ENCODE assay signal across 8 mouse cellular contexts in genomic region chr4:140647711-140648421, GRCm38 (mm10). TPM values are rescaled to one million over a fixed set of nuclear protein-coding genes. Genes with fewer than 3 reads are reported as not detected.
DNase-seq lines count a peak whose midpoint lies in the region; ATAC-seq and TF ChIP-seq lines count a peak whose summit lies in the region.

No protein-coding gene starts in this region.

- no peaks in the 10 kb centered on the region for H3K36me3 ChIP-seq in kidney, postnatal 0 days (ENCODE audit: insufficient read depth, low read length)
- H3K36me3 ChIP-seq in forebrain, embryonic 13.5 days (ENCODE audit: poor library complexity, severe bottlenecking), result peaks cover 12% of the 10 kb centered on the region
- H3K36me3 ChIP-seq in intestine, postnatal 0 days (ENCODE audit: control insufficient read depth, insufficient read depth), result no peaks in the 10 kb centered on the region
- no peaks in the 10 kb centered on the region for H3K36me3 ChIP-seq in midbrain, embryonic 16.5 days (ENCODE audit: control insufficient read depth, insufficient read depth, low read length)

- no peak for TF ChIP-seq CTCF in kidney, postnatal 0 days (IDR thresholded peaks at IDR 0.05; ENCODE audit: low read depth)
- TF ChIP-seq CTCF in intestine, postnatal 0 days (IDR thresholded peaks at IDR 0.05; ENCODE audit: low read depth), result no peak

- ATAC-seq in kidney, postnatal 0 days (replicated peaks; ENCODE audit: low FRiP score, low read depth), result no peak; the same call in 1 of the 2 replicates
- ATAC-seq in forebrain, embryonic 13.5 days, result peak; percentile 64
- peak; percentile 19; the same call in 1 of the 2 replicates for ATAC-seq in intestine, postnatal 0 days
- peak; percentile 68 for ATAC-seq in midbrain, embryonic 16.5 days
- ATAC-seq in activated CD4-positive, CD25-positive, alpha-beta regulatory T cell, adult 4 months, result no peak

- H3K27me3 ChIP-seq in kidney, postnatal 0 days (ENCODE audit: insufficient read depth, low read length), result no peaks in the 10 kb centered on the region
- H3K27me3 ChIP-seq in forebrain, embryonic 13.5 days, result no peaks in the 10 kb centered on the region
- H3K27me3 ChIP-seq in intestine, postnatal 0 days (replicated peaks; ENCODE audit: control insufficient read depth, insufficient read depth, low read length), result peaks cover 44% of the 10 kb centered on the region
- no peaks in the 10 kb centered on the region for H3K27me3 ChIP-seq in midbrain, embryonic 16.5 days (ENCODE audit: control insufficient read depth, insufficient read depth, low read depth, low read length)

- H3K4me1 ChIP-seq in kidney, postnatal 0 days (replicated peaks; ENCODE audit: insufficient read depth, low read length), result peaks cover 8% of the 10 kb centered on the region
- no peaks in the 10 kb centered on the region for H3K4me1 ChIP-seq in brown adipose tissue, adult 24 weeks (ENCODE audit: control insufficient read depth, insufficient read depth, insufficient read length, low read length)
- peaks cover 54% of the 10 kb centered on the region for H3K4me1 ChIP-seq in forebrain, embryonic 13.5 days
- peaks cover 5% of the 10 kb centered on the region; the same call in 1 of the 2 replicates for H3K4me1 ChIP-seq in intestine, postnatal 0 days (replicated peaks; ENCODE audit: control insufficient read depth, insufficient read depth, low read length)
- peaks cover 44% of the 10 kb centered on the region for H3K4me1 ChIP-seq in midbrain, embryonic 16.5 days (ENCODE audit: control insufficient read depth, insufficient read depth, low read length)

- H3K9me3 ChIP-seq in kidney, postnatal 0 days (replicated peaks; ENCODE audit: low read length), result no peaks in the 10 kb centered on the region
- peaks cover 5% of the 10 kb centered on the region; the same call in 1 of the 2 replicates for H3K9me3 ChIP-seq in forebrain, embryonic 13.5 days (replicated peaks)
- H3K9me3 ChIP-seq in intestine, postnatal 0 days (ENCODE audit: control insufficient read depth), result no peaks in the 10 kb centered on the region
- H3K9me3 ChIP-seq in midbrain, embryonic 16.5 days (replicated peaks; ENCODE audit: control insufficient read depth, low read length, poor library complexity, severe bottlenecking), result no peaks in the 10 kb centered on the region

- H3K9ac ChIP-seq in kidney, postnatal 0 days (ENCODE audit: low read depth, low read length), result peak overlapping the region; percentile 81
- H3K9ac ChIP-seq in forebrain, embryonic 13.5 days, result peak overlapping the region; percentile 97
- H3K9ac ChIP-seq in intestine, postnatal 0 days (ENCODE audit: low read depth, low read length), result peak overlapping the region; percentile 68
- H3K9ac ChIP-seq in midbrain, embryonic 16.5 days (ENCODE audit: low read depth, low read length), result peak overlapping the region; percentile 99

- peak overlapping the region; percentile 59 for H3K4me3 ChIP-seq in kidney, postnatal 0 days (replicated peaks; ENCODE audit: low read depth, low read length)
- H3K4me3 ChIP-seq in brown adipose tissue, adult 24 weeks (ENCODE audit: insufficient read depth, low read depth, low read length), result peak overlapping the region; percentile 55
- peak overlapping the region; percentile 70 for H3K4me3 ChIP-seq in forebrain, embryonic 13.5 days
- peak overlapping the region; percentile 51 for H3K4me3 ChIP-seq in intestine, postnatal 0 days (ENCODE audit: low read depth, low read length)
- peak overlapping the region; percentile 78 for H3K4me3 ChIP-seq in midbrain, embryonic 16.5 days (ENCODE audit: low read depth, low read length)

- 6% methylated on average over 12 of the region's 12 CpGs for WGBS in kidney, postnatal 0 days
- WGBS in forebrain, embryonic 13.5 days, result 2% methylated on average over 12 of the region's 12 CpGs
- 10% methylated on average over 12 of the region's 12 CpGs for WGBS in intestine, postnatal 0 days
- 1% methylated on average over 12 of the region's 12 CpGs for WGBS in midbrain, embryonic 16.5 days

- peak overlapping the region; percentile 90 for H3K4me2 ChIP-seq in kidney, postnatal 0 days (ENCODE audit: low read length)
- H3K4me2 ChIP-seq in forebrain, embryonic 13.5 days, result peak overlapping the region; percentile 71
- H3K4me2 ChIP-seq in intestine, postnatal 0 days (replicated peaks; ENCODE audit: low read depth), result peak overlapping the region; percentile 75
- H3K4me2 ChIP-seq in midbrain, embryonic 16.5 days (ENCODE audit: low read length), result peak overlapping the region; percentile 57

- peak overlapping the region; percentile 83 for H3K27ac ChIP-seq in kidney, postnatal 0 days
- no peak overlapping the region for H3K27ac ChIP-seq in brown adipose tissue, adult 24 weeks (replicated peaks; ENCODE audit: low read depth, low read length)
- peak overlapping the region; percentile 96 for H3K27ac ChIP-seq in forebrain, embryonic 13.5 days
- H3K27ac ChIP-seq in intestine, postnatal 0 days (ENCODE audit: low read depth, low read length), result no peak overlapping the region
- H3K27ac ChIP-seq in midbrain, embryonic 16.5 days (ENCODE audit: low read length), result peak overlapping the region; percentile 98

- DNase-seq in kidney, postnatal 0 days (ENCODE audit: low spot score), result no peak
- no peak for DNase-seq in kidney, adult 9 months
- DNase-seq in spleen, postnatal 10 days (ENCODE audit: low spot score in 2 of 2), result no peak

RNA-seq across cellular contexts. Expression of gene Arhgef10l, which starts 17.9 kb away (rescaled TPM):
- polyA plus RNA-seq in kidney, postnatal 0 days (2015; fragmentation: Nextera tagmentation; extraction: Ambion mirVana), result 21.2 and 22.2 TPM in 2 replicates
- polyA plus RNA-seq in brown adipose tissue, adult 24 weeks (2012; ENCODE audit: insufficient read depth, insufficient read length, missing spikeins), result 2.2 and 3.3 TPM in 2 replicates
- 20.2 and 22.0 TPM in 2 replicates for polyA plus RNA-seq in forebrain, embryonic 13.5 days (2015; fragmentation: Nextera tagmentation; extraction: Ambion mirVana)
- polyA plus RNA-seq in intestine, postnatal 0 days (2015; fragmentation: Nextera tagmentation; extraction: Ambion mirVana), result 3.9 and 5.4 TPM in 2 replicates
- polyA plus RNA-seq in midbrain, embryonic 16.5 days (2015; fragmentation: Nextera tagmentation; extraction: Ambion mirVana), result 24.5 and 27.8 TPM in 2 replicates
- polyA plus RNA-seq in activated CD4-positive, CD25-positive, alpha-beta regulatory T cell, adult 4 months (2017; shearing (Covaris generic)), result not detected

RNA-seq across cellular contexts. Expression of gene Rcc2, which starts 52.5 kb away (rescaled TPM):
- polyA plus RNA-seq in kidney, postnatal 0 days (2015; fragmentation: Nextera tagmentation; extraction: Ambion mirVana), result 25.6 and 35.6 TPM in 2 replicates
- polyA plus RNA-seq in brown adipose tissue, adult 24 weeks (2012; ENCODE audit: insufficient read depth, insufficient read length, missing spikeins), result 8.8 and 9.9 TPM in 2 replicates
- 34.0 and 35.5 TPM in 2 replicates for polyA plus RNA-seq in forebrain, embryonic 13.5 days (2015; fragmentation: Nextera tagmentation; extraction: Ambion mirVana)
- 14.6 and 15.6 TPM in 2 replicates for polyA plus RNA-seq in intestine, postnatal 0 days (2015; fragmentation: Nextera tagmentation; extraction: Ambion mirVana)
- 9.7 and 11.5 TPM in 2 replicates for polyA plus RNA-seq in midbrain, embryonic 16.5 days (2015; fragmentation: Nextera tagmentation; extraction: Ambion mirVana)
- polyA plus RNA-seq in activated CD4-positive, CD25-positive, alpha-beta regulatory T cell, adult 4 months (2017; shearing (Covaris generic)), result 10 to 100 TPM; 17.6 to 22.8 TPM

Comparison
In these comparisons a context has a peak if more than half of its experiments do, and no peak if none do; other contexts are left out.
1. ATAC-seq: peak in forebrain, embryonic 13.5 days (single experiment), intestine, postnatal 0 days (single experiment) and midbrain, embryonic 16.5 days (single experiment); none in kidney, postnatal 0 days (single experiment) and activated CD4-positive, CD25-positive, alpha-beta regulatory T cell, adult 4 months (single experiment).
2. H3K27ac ChIP-seq: peak in kidney, postnatal 0 days (single experiment), forebrain, embryonic 13.5 days (single experiment) and midbrain, embryonic 16.5 days (single experiment); none in brown adipose tissue, adult 24 weeks (single experiment) and intestine, postnatal 0 days (single experiment).
3. Peak in every context shown above with its lines, with median percentiles within 50 percentile points of each other: H3K4me2 ChIP-seq, H3K4me3 ChIP-seq and H3K9ac ChIP-seq.